Mouse (Mus musculus) kidney, embryonic 15.5 days (tissue): ENCODE measurements around the gene Gm21294. TPM values are rescaled to one million over a fixed set of nuclear protein-coding genes. Genes with fewer than 3 reads are reported as not detected.
"Not testable (repeated sequence)": the region's sequence is repeated elsewhere in the genome, so short reads cannot be mapped to it uniquely, and the experiment has no call there.

Source experiments
- ATAC-seq: fragments of 200-750 bp; cut with Nextera tagmentation; replicated peaks from 2 replicates; pipeline ENCODE4 v1.8.0; 2017; ENCODE audit warnings: moderate TSS enrichment; ENCODE audit not compliant: low FRiP score
- H3K27ac ChIP-seq: fragments of 300-500 bp; sonication (generic); 2 replicates; pipeline ENCODE4 v1.5.1; 2015; ENCODE audit warnings: mild to moderate bottlenecking, inconsistent platforms
- H3K27me3 ChIP-seq: fragments of 300-500 bp; sonication (generic); 2 replicates; pipeline ENCODE4 v1.6.1; 2015; ENCODE audit warnings: inconsistent platforms
- H3K36me3 ChIP-seq: fragments of 300-500 bp; sonication (generic); 2 replicates; pipeline ENCODE4 v1.6.1; 2015; ENCODE audit warnings: inconsistent platforms
- H3K4me1 ChIP-seq: fragments of 300-500 bp; sonication (generic); 2 replicates; pipeline ENCODE4 v1.6.1; 2015; ENCODE audit warnings: inconsistent platforms
- H3K4me2 ChIP-seq: fragments of 300-500 bp; sonication (generic); 2 replicates; pipeline ENCODE4 v1.6.1; 2015; ENCODE audit warnings: moderate library complexity, mild to moderate bottlenecking, inconsistent platforms
- H3K4me3 ChIP-seq: fragments of 300-500 bp; sonication (generic); replicated peaks from 2 replicates; pipeline ENCODE4 v1.5.1; 2015; ENCODE audit warnings: mild to moderate bottlenecking, inconsistent platforms
- H3K9ac ChIP-seq: fragments of 300-500 bp; sonication (generic); 2 replicates; pipeline ENCODE4 v1.6.1; 2015; ENCODE audit warnings: mild to moderate bottlenecking, inconsistent platforms
- H3K9me3 ChIP-seq: fragments of 300-500 bp; sonication (generic); replicated peaks from 2 replicates; pipeline ENCODE4 v1.6.1; 2016; ENCODE audit warnings: inconsistent platforms
- WGBS: fragments of 180-500 bp; shearing (Covaris S2); methylation state at CpG from one replicate; pipeline ENCODE4 v1.1.7; 2015; ENCODE audit warnings: mixed read lengths; 5-methylcytosine and 5-hydroxymethylcytosine counted together
- polyA plus RNA-seq: library from polyadenylated mRNA; unstranded; fragments of >200 nt; fragmentation: Nextera tagmentation; extraction: Ambion mirVana; gene quantifications from 2 replicates; pipeline ENCODE4 v1.2.1, GENCODE M21; 2015

Gene Gm21294
- polyA plus RNA-seq, result not detected in 2 replicates

GRCm38 (mm10) chrY:89052506-89052905, at the start of gene Gm21294:
TSS of gene Gm21294 (plus strand) at chrY:89052806.
- H3K27me3 ChIP-seq, H3K4me3 ChIP-seq, H3K9ac ChIP-seq, H3K4me1 ChIP-seq, H3K27ac ChIP-seq, H3K4me2 ChIP-seq, H3K9me3 ChIP-seq, ATAC-seq, H3K36me3 ChIP-seq: not testable (repeated sequence)
- no CpG with 5 or more reads among the region's 5 CpGs for WGBS

- 93% methylated on average over 8 of the region's 21 CpGs for WGBS
- not testable (repeated sequence) for H3K27ac ChIP-seq, H3K4me1 ChIP-seq, ATAC-seq, H3K27me3 ChIP-seq, H3K4me3 ChIP-seq, H3K9ac ChIP-seq, H3K9me3 ChIP-seq, H3K4me2 ChIP-seq, H3K36me3 ChIP-seq
Observed at GRCm38 (mm10) chrY:89126246-89126645, 73.6 kb downstream of the Gm21294 start.
